Mouse (Mus musculus): ENCODE measurements around the gene Vwa5b2. TPM values are rescaled to one million over a fixed set of nuclear protein-coding genes. Genes with fewer than 3 reads are reported as not detected.

Gene Vwa5b2
- polyA plus RNA-seq (2012; rRNA removed) = 102 and 119 TPM in 2 replicates

- Histone ChIP-seq H3K4me1 (ENCODE audit: control insufficient read depth, insufficient read depth, low read length) (no peaks in the 10 kb centered on the region), H3K27ac (ENCODE audit: insufficient read depth, low read length) (no peak within 1 kb of the TSS), H3K4me3 (ENCODE audit: insufficient read depth, low read length) (peak within 1 kb of the TSS; percentile 56)
- TF ChIP-seq POLR2A (IDR thresholded peaks at IDR 0.05; ENCODE audit: extremely low read depth, insufficient read depth, low read length) (peak; percentile 36; the same call in 1 of the 2 replicates), CTCF (IDR thresholded peaks at IDR 0.05; ENCODE audit: extremely low read depth, insufficient read depth, low read length) (no peak)
Measured at GRCm38 (mm10) chr16:20589366-20589938, at the start of gene Vwa5b2. TSS of gene Vwa5b2 (plus strand) at chr16:20589471.

- H3K27ac ChIP-seq (ENCODE audit: insufficient read depth, low read length) = no peak overlapping the region
- H3K4me3 ChIP-seq (ENCODE audit: insufficient read depth, low read length) = no peak overlapping the region
- TF ChIP-seq CTCF (IDR thresholded peaks at IDR 0.05; ENCODE audit: extremely low read depth, insufficient read depth, low read length) (no peak), POLR2A (IDR thresholded peaks at IDR 0.05; ENCODE audit: extremely low read depth, insufficient read depth, low read length) (no peak)
- H3K4me1 ChIP-seq (ENCODE audit: control insufficient read depth, insufficient read depth, low read length) = peaks cover 7% of the 10 kb centered on the region
Measured at GRCm38 (mm10) chr16:20539649-20540048, 49.6 kb upstream of the Vwa5b2 start.

GRCm38 (mm10) chr16:20540438-20540837 lies 48.8 kb upstream of the Vwa5b2 start:
- H3K27ac ChIP-seq (ENCODE audit: insufficient read depth, low read length) = no peak overlapping the region

GRCm38 (mm10) chr16:20545696-20546095 lies 43.6 kb upstream of the Vwa5b2 start:
- no peak overlapping the region for H3K27ac ChIP-seq (ENCODE audit: insufficient read depth, low read length)
- no peak overlapping the region for H3K4me3 ChIP-seq (ENCODE audit: insufficient read depth, low read length)
- TF ChIP-seq CTCF (IDR thresholded peaks at IDR 0.05; ENCODE audit: extremely low read depth, insufficient read depth, low read length) = no peak
- 0 out of 2 replicates have a peak, but pooled peaks have one; percentile 14 for TF ChIP-seq POLR2A (IDR thresholded peaks at IDR 0.05; ENCODE audit: extremely low read depth, insufficient read depth, low read length)

More at GRCm38 (mm10) chr16:20540438-20540837, 48.8 kb upstream of the Vwa5b2 start:
- TF ChIP-seq POLR2A (IDR thresholded peaks at IDR 0.05; ENCODE audit: extremely low read depth, insufficient read depth, low read length) (no peak), CTCF (IDR thresholded peaks at IDR 0.05; ENCODE audit: extremely low read depth, insufficient read depth, low read length) (no peak)
- no peak overlapping the region for H3K4me3 ChIP-seq (ENCODE audit: insufficient read depth, low read length)
- peaks cover 7% of the 10 kb centered on the region for H3K4me1 ChIP-seq (ENCODE audit: control insufficient read depth, insufficient read depth, low read length)

GRCm38 (mm10) chr16:20547423-20547822 lies 41.8 kb upstream of the Vwa5b2 start:
- H3K4me1 ChIP-seq (ENCODE audit: control insufficient read depth, insufficient read depth, low read length) = peaks cover 2% of the 10 kb centered on the region; the same call in 1 of the 2 replicates
- TF ChIP-seq POLR2A (IDR thresholded peaks at IDR 0.05; ENCODE audit: extremely low read depth, insufficient read depth, low read length) (no peak), CTCF (IDR thresholded peaks at IDR 0.05; ENCODE audit: extremely low read depth, insufficient read depth, low read length) (no peak)
- H3K4me3 ChIP-seq (ENCODE audit: insufficient read depth, low read length) = no peak overlapping the region; the same call in 1 of the 2 replicates
- no peak overlapping the region for H3K27ac ChIP-seq (ENCODE audit: insufficient read depth, low read length)

More at GRCm38 (mm10) chr16:20545696-20546095, 43.6 kb upstream of the Vwa5b2 start:
- peaks cover 2% of the 10 kb centered on the region; the same call in 1 of the 2 replicates for H3K4me1 ChIP-seq (ENCODE audit: control insufficient read depth, insufficient read depth, low read length)

GRCm38 (mm10) chr16:20548096-20548948 lies 40.9 kb upstream of the Vwa5b2 start, which contains the start of gene Abcf3:
TSS of gene Abcf3 (plus strand) at chr16:20548577.
- peak within 1 kb of the TSS; percentile 82 for H3K4me3 ChIP-seq (ENCODE audit: insufficient read depth, low read length)
- H3K27ac ChIP-seq (ENCODE audit: insufficient read depth, low read length) = peak within 1 kb of the TSS; percentile 24
- TF ChIP-seq POLR2A (IDR thresholded peaks at IDR 0.05; ENCODE audit: extremely low read depth, insufficient read depth, low read length) (peak; percentile 92), CTCF (IDR thresholded peaks at IDR 0.05; ENCODE audit: extremely low read depth, insufficient read depth, low read length) (no peak)
- peaks cover 2% of the 10 kb centered on the region; the same call in 1 of the 2 replicates for H3K4me1 ChIP-seq (ENCODE audit: control insufficient read depth, insufficient read depth, low read length)

GRCm38 (mm10) chr16:20549161-20549560 lies 40.1 kb upstream of the Vwa5b2 start:
- H3K4me1 ChIP-seq (ENCODE audit: control insufficient read depth, insufficient read depth, low read length) = peaks cover 2% of the 10 kb centered on the region; the same call in 1 of the 2 replicates
- H3K4me3 ChIP-seq (ENCODE audit: insufficient read depth, low read length) = peak overlapping the region; percentile 82
- H3K27ac ChIP-seq (ENCODE audit: insufficient read depth, low read length) = no peak overlapping the region
- no peak for TF ChIP-seq POLR2A (IDR thresholded peaks at IDR 0.05; ENCODE audit: extremely low read depth, insufficient read depth, low read length)
- no peak for TF ChIP-seq CTCF (IDR thresholded peaks at IDR 0.05; ENCODE audit: extremely low read depth, insufficient read depth, low read length)

GRCm38 (mm10) chr16:20551691-20552090 lies 37.6 kb upstream of the Vwa5b2 start:
- Histone ChIP-seq H3K4me3 (ENCODE audit: insufficient read depth, low read length) (no peak overlapping the region), H3K27ac (ENCODE audit: insufficient read depth, low read length) (no peak overlapping the region), H3K4me1 (ENCODE audit: control insufficient read depth, insufficient read depth, low read length) (peaks cover 2% of the 10 kb centered on the region; the same call in 1 of the 2 replicates)
- TF ChIP-seq POLR2A (IDR thresholded peaks at IDR 0.05; ENCODE audit: extremely low read depth, insufficient read depth, low read length) = no peak
- no peak for TF ChIP-seq CTCF (IDR thresholded peaks at IDR 0.05; ENCODE audit: extremely low read depth, insufficient read depth, low read length)

- Histone ChIP-seq H3K4me3 (ENCODE audit: insufficient read depth, low read length) (no peak overlapping the region), H3K27ac (ENCODE audit: insufficient read depth, low read length) (no peak overlapping the region), H3K4me1 (ENCODE audit: control insufficient read depth, insufficient read depth, low read length) (peaks cover 2% of the 10 kb centered on the region; the same call in 1 of the 2 replicates)
- no peak for TF ChIP-seq CTCF (IDR thresholded peaks at IDR 0.05; ENCODE audit: extremely low read depth, insufficient read depth, low read length)
- TF ChIP-seq POLR2A (IDR thresholded peaks at IDR 0.05; ENCODE audit: extremely low read depth, insufficient read depth, low read length) = no peak
Measured at GRCm38 (mm10) chr16:20552594-20552993, 36.7 kb upstream of the Vwa5b2 start.
